Mouse (Mus musculus) spleen, postnatal 4 days (tissue): ENCODE results near the gene Slc4a1ap.
A peak's percentile ranks its signal among the peaks of the same experiment; 100 is the strongest.
"Not testable (repeated sequence)": the region's sequence is repeated elsewhere in the genome, so short reads cannot be mapped to it uniquely, and the experiment has no call there.

Source experiments
- DNase-seq, 2 experiments: peaks; one replicate each; pipeline ENCODE4 v3.0.0; 2022; ENCODE audit warnings: low spot score in 2 of 2

Slc4a1ap gene

GRCm38 (mm10) chr5:31566457-31566856 lies 39.7 kb downstream of the Slc4a1ap start:
- DNase-seq: no peak

- no peak for DNase-seq
Observed at GRCm38 (mm10) chr5:31567951-31568657, 41.3 kb downstream of the Slc4a1ap start.

GRCm38 (mm10) chr5:31571023-31571608 lies 44.3 kb downstream of the Slc4a1ap start:
- peak in 1 of 2 experiments; percentile 23 for DNase-seq

GRCm38 (mm10) chr5:31573722-31574121 lies 46.9 kb downstream of the Slc4a1ap start:
- no peak for DNase-seq

- no peak for DNase-seq
Observed at GRCm38 (mm10) chr5:31576539-31576975, 49.8 kb downstream of the Slc4a1ap start.

- no peak for DNase-seq
Observed at GRCm38 (mm10) chr5:31581263-31581662, 54.5 kb downstream of the Slc4a1ap start.

GRCm38 (mm10) chr5:31581932-31582331 lies 55.1 kb downstream of the Slc4a1ap start:
- no peak for DNase-seq

- DNase-seq: no peak
Observed at GRCm38 (mm10) chr5:31583261-31583660, 56.5 kb downstream of the Slc4a1ap start.

GRCm38 (mm10) chr5:31585526-31585925 lies 58.7 kb downstream of the Slc4a1ap start:
- no peak for DNase-seq

- no peak for DNase-seq
Observed at GRCm38 (mm10) chr5:31588016-31588415, 61.2 kb downstream of the Slc4a1ap start.

GRCm38 (mm10) chr5:31588672-31589071 lies 61.9 kb downstream of the Slc4a1ap start:
- not testable (repeated sequence) for DNase-seq

- DNase-seq: no peak
Observed at GRCm38 (mm10) chr5:31589711-31590319, 63.0 kb downstream of the Slc4a1ap start.

- DNase-seq: no peak
Observed at GRCm38 (mm10) chr5:31591122-31591521, 64.3 kb downstream of the Slc4a1ap start.

- DNase-seq: no peak
Observed at GRCm38 (mm10) chr5:31595868-31596267, 69.1 kb downstream of the Slc4a1ap start.

GRCm38 (mm10) chr5:31596481-31597429 lies 70.0 kb downstream of the Slc4a1ap start, which contains the start of gene Mrpl33:
Gene Mrpl33, plus strand, starts transcription at chr5:31596935.
- peak; percentile 37 to 74 for DNase-seq

- no peak for DNase-seq
Observed at GRCm38 (mm10) chr5:31597430-31597944, 70.7 kb downstream of the Slc4a1ap start.

- DNase-seq: no peak
Observed at GRCm38 (mm10) chr5:31598121-31598520, 71.3 kb downstream of the Slc4a1ap start.

- peak in 1 of 2 experiments; percentile 24 for DNase-seq
Observed at GRCm38 (mm10) chr5:31598579-31598978, 71.8 kb downstream of the Slc4a1ap start.

GRCm38 (mm10) chr5:31599161-31599560 lies 72.4 kb downstream of the Slc4a1ap start:
- DNase-seq: no peak

- no peak for DNase-seq
Observed at GRCm38 (mm10) chr5:31601162-31601722, 74.4 kb downstream of the Slc4a1ap start.

GRCm38 (mm10) chr5:31602377-31602776 lies 75.6 kb downstream of the Slc4a1ap start:
- DNase-seq: peak; percentile 56 to 68
